Mouse (Mus musculus): Measurements from ENCODE around the gene Zfand3. TPM values are rescaled to one million over a fixed set of nuclear protein-coding genes. Genes with fewer than 3 reads are reported as not detected.

The Zfand3 gene
- polyA plus RNA-seq, 1 experiment from 2014 or later, result 60.2 TPM

GRCm38 (mm10) chr17:30105369-30105768 is 100.8 kb downstream of the Zfand3 start:
- Histone ChIP-seq H3K27ac (no peak overlapping the region), H3K4me2 (no peak overlapping the region), H3K4me1 (replicated peaks) (peaks cover 11% of the 10 kb centered on the region), H3K9ac (replicated peaks) (no peak overlapping the region), H3K4me3 (replicated peaks) (no peak overlapping the region), H3K27me3 (no peaks in the 10 kb centered on the region), H3K9me3 (no peaks in the 10 kb centered on the region), H3K36me3 (no peaks in the 10 kb centered on the region)
- no peak for ATAC-seq (ENCODE audit: insufficient number of reproducible peaks, insufficient read depth, low FRiP score, low TSS enrichment, low read depth)
- 87% methylated on average over 3 of the region's 3 CpGs for WGBS

- Histone ChIP-seq H3K27me3 (no peaks in the 10 kb centered on the region), H3K4me2 (no peak overlapping the region), H3K4me3 (replicated peaks) (no peak overlapping the region), H3K27ac (no peak overlapping the region), H3K4me1 (replicated peaks) (no peaks in the 10 kb centered on the region; the same call in 1 of the 2 replicates), H3K9me3 (no peaks in the 10 kb centered on the region), H3K9ac (replicated peaks) (no peak overlapping the region), H3K36me3 (peaks cover 6% of the 10 kb centered on the region; the same call in 1 of the 2 replicates)
- ATAC-seq (ENCODE audit: insufficient number of reproducible peaks, insufficient read depth, low FRiP score, low TSS enrichment, low read depth), result no peak
- WGBS, result 76% methylated on average over 7 of the region's 7 CpGs
These were observed 106.1 kb downstream of the Zfand3 start for GRCm38 (mm10) chr17:30110678-30111077.

- Histone ChIP-seq H3K27ac (no peak overlapping the region), H3K4me2 (no peak overlapping the region), H3K36me3 (peaks cover 6% of the 10 kb centered on the region; the same call in 1 of the 2 replicates), H3K9me3 (no peaks in the 10 kb centered on the region), H3K4me1 (replicated peaks) (no peaks in the 10 kb centered on the region; the same call in none of the 2 replicates), H3K4me3 (replicated peaks) (no peak overlapping the region), H3K9ac (replicated peaks) (no peak overlapping the region), H3K27me3 (no peaks in the 10 kb centered on the region)
- no peak for ATAC-seq (ENCODE audit: insufficient number of reproducible peaks, insufficient read depth, low FRiP score, low TSS enrichment, low read depth)
- 81% methylated on average over 5 of the region's 5 CpGs for WGBS
These were observed 107.0 kb downstream of the Zfand3 start for GRCm38 (mm10) chr17:30111556-30111955.

- Histone ChIP-seq H3K27me3 (no peaks in the 10 kb centered on the region), H3K4me3 (replicated peaks) (no peak overlapping the region), H3K9ac (replicated peaks) (no peak overlapping the region), H3K4me2 (no peak overlapping the region), H3K4me1 (replicated peaks) (no peaks in the 10 kb centered on the region; the same call in none of the 2 replicates), H3K9me3 (no peaks in the 10 kb centered on the region), H3K27ac (no peak overlapping the region), H3K36me3 (peaks cover 6% of the 10 kb centered on the region; the same call in 1 of the 2 replicates)
- WGBS, result 88% methylated on average over 4 of the region's 4 CpGs
- no peak for ATAC-seq (ENCODE audit: insufficient number of reproducible peaks, insufficient read depth, low FRiP score, low TSS enrichment, low read depth)
These were observed 107.5 kb downstream of the Zfand3 start for GRCm38 (mm10) chr17:30112080-30112479.

- Histone ChIP-seq H3K4me3 (replicated peaks) (no peak overlapping the region), H3K27ac (no peak overlapping the region), H3K36me3 (peaks cover 6% of the 10 kb centered on the region; the same call in 1 of the 2 replicates), H3K4me2 (no peak overlapping the region), H3K27me3 (no peaks in the 10 kb centered on the region), H3K9me3 (no peaks in the 10 kb centered on the region), H3K9ac (replicated peaks) (no peak overlapping the region), H3K4me1 (replicated peaks) (no peaks in the 10 kb centered on the region; the same call in none of the 2 replicates)
- WGBS, result 82% methylated on average over 7 of the region's 7 CpGs
- ATAC-seq (ENCODE audit: insufficient number of reproducible peaks, insufficient read depth, low FRiP score, low TSS enrichment, low read depth), result no peak
These were observed 108.2 kb downstream of the Zfand3 start for GRCm38 (mm10) chr17:30112555-30113305.

GRCm38 (mm10) chr17:30114761-30115160 is 110.2 kb downstream of the Zfand3 start:
- Histone ChIP-seq H3K36me3 (peaks cover 6% of the 10 kb centered on the region; the same call in 1 of the 2 replicates), H3K4me3 (replicated peaks) (no peak overlapping the region), H3K9ac (replicated peaks) (no peak overlapping the region), H3K9me3 (no peaks in the 10 kb centered on the region), H3K27me3 (no peaks in the 10 kb centered on the region), H3K4me2 (no peak overlapping the region), H3K4me1 (replicated peaks) (no peaks in the 10 kb centered on the region; the same call in none of the 2 replicates), H3K27ac (no peak overlapping the region)
- WGBS, result 80% methylated on average over 3 of the region's 3 CpGs
- ATAC-seq (ENCODE audit: insufficient number of reproducible peaks, insufficient read depth, low FRiP score, low TSS enrichment, low read depth), result no peak

- ATAC-seq (ENCODE audit: insufficient number of reproducible peaks, insufficient read depth, low FRiP score, low TSS enrichment, low read depth), result no peak
- Histone ChIP-seq H3K36me3 (peaks cover 5% of the 10 kb centered on the region; the same call in 1 of the 2 replicates), H3K9me3 (no peaks in the 10 kb centered on the region), H3K27me3 (no peaks in the 10 kb centered on the region), H3K27ac (no peak overlapping the region), H3K4me2 (no peak overlapping the region), H3K4me3 (replicated peaks) (no peak overlapping the region), H3K9ac (replicated peaks) (no peak overlapping the region), H3K4me1 (replicated peaks) (peaks cover 7% of the 10 kb centered on the region)
- WGBS, result 75% methylated on average over 5 of the region's 5 CpGs
These were observed 111.7 kb downstream of the Zfand3 start for GRCm38 (mm10) chr17:30116226-30116625.

GRCm38 (mm10) chr17:30118036-30118435 is 113.5 kb downstream of the Zfand3 start:
- no peak overlapping the region for H3K9ac ChIP-seq (replicated peaks)
- 0 out of 2 replicates have a peak, but pooled peaks cover 4% of the 10 kb centered on the region for H3K36me3 ChIP-seq
- WGBS, result 92% methylated on average over 5 of the region's 5 CpGs
- ATAC-seq (ENCODE audit: insufficient number of reproducible peaks, insufficient read depth, low FRiP score, low TSS enrichment, low read depth), result no peak
- H3K4me2 ChIP-seq, result no peak overlapping the region
- no peaks in the 10 kb centered on the region for H3K27me3 ChIP-seq
- no peak overlapping the region for H3K27ac ChIP-seq
- H3K4me1 ChIP-seq (replicated peaks), result peaks cover 10% of the 10 kb centered on the region
- no peaks in the 10 kb centered on the region for H3K9me3 ChIP-seq
- H3K4me3 ChIP-seq (replicated peaks), result no peak overlapping the region

- Histone ChIP-seq H3K9ac (replicated peaks) (no peak overlapping the region), H3K36me3 (0 out of 2 replicates have a peak, but pooled peaks cover 14% of the 10 kb centered on the region), H3K9me3 (no peaks in the 10 kb centered on the region), H3K4me2 (no peak overlapping the region), H3K27ac (no peak overlapping the region), H3K4me1 (replicated peaks) (peaks cover 10% of the 10 kb centered on the region), H3K4me3 (replicated peaks) (no peak overlapping the region), H3K27me3 (no peaks in the 10 kb centered on the region)
- 92% methylated on average over 3 of the region's 3 CpGs for WGBS
- no peak for ATAC-seq (ENCODE audit: insufficient number of reproducible peaks, insufficient read depth, low FRiP score, low TSS enrichment, low read depth)
These were observed 117.7 kb downstream of the Zfand3 start for GRCm38 (mm10) chr17:30122278-30122677.

- Histone ChIP-seq H3K27me3 (no peaks in the 10 kb centered on the region), H3K9ac (replicated peaks) (no peak overlapping the region), H3K4me1 (replicated peaks) (peaks cover 38% of the 10 kb centered on the region), H3K4me3 (replicated peaks) (no peak overlapping the region), H3K27ac (no peak overlapping the region), H3K36me3 (0 out of 2 replicates have a peak, but pooled peaks cover 10% of the 10 kb centered on the region), H3K4me2 (no peak overlapping the region), H3K9me3 (no peaks in the 10 kb centered on the region)
- ATAC-seq (ENCODE audit: insufficient number of reproducible peaks, insufficient read depth, low FRiP score, low TSS enrichment, low read depth), result no peak
- WGBS, result 86% methylated on average over 6 of the region's 6 CpGs
These were observed 123.9 kb downstream of the Zfand3 start for GRCm38 (mm10) chr17:30128456-30128855.

- Histone ChIP-seq H3K36me3 (0 out of 2 replicates have a peak, but pooled peaks cover 6% of the 10 kb centered on the region), H3K4me2 (no peak overlapping the region), H3K9me3 (no peaks in the 10 kb centered on the region), H3K4me3 (replicated peaks) (no peak overlapping the region), H3K27ac (no peak overlapping the region), H3K27me3 (no peaks in the 10 kb centered on the region), H3K4me1 (replicated peaks) (peaks cover 42% of the 10 kb centered on the region), H3K9ac (replicated peaks) (no peak overlapping the region)
- 78% methylated on average over 7 of the region's 7 CpGs for WGBS
- ATAC-seq (ENCODE audit: insufficient number of reproducible peaks, insufficient read depth, low FRiP score, low TSS enrichment, low read depth), result no peak
These were observed 124.7 kb downstream of the Zfand3 start for GRCm38 (mm10) chr17:30129220-30129619.

Data from limb, embryonic 12.5 days (tissue).